Mouse (Mus musculus) midbrain, embryonic 10.5 days (tissue): ENCODE results near the gene Slc35b2. TPM values are rescaled to one million over a fixed set of nuclear protein-coding genes. Genes with fewer than 3 reads are reported as not detected.

Experiments used
- DNase-seq: peaks from one replicate; pipeline ENCODE4 v3.0.0-alpha.2; 2017; ENCODE audit warnings: low spot score
- H3K27ac ChIP-seq: fragments of 300-500 bp; sonication (generic); replicated peaks from 2 replicates; pipeline ENCODE4 v1.5.1; 2016; ENCODE audit warnings: mild to moderate bottlenecking
- H3K27me3 ChIP-seq: fragments of 300-500 bp; sonication (generic); 2 replicates; pipeline ENCODE4 v1.6.1; 2016; ENCODE audit warnings: low read depth, mild to moderate bottlenecking; ENCODE audit not compliant: poor library complexity, severe bottlenecking
- H3K36me3 ChIP-seq: fragments of 300-500 bp; sonication (generic); 2 replicates; pipeline ENCODE4 v1.6.1; 2016; ENCODE audit warnings: mild to moderate bottlenecking, moderate library complexity
- H3K4me1 ChIP-seq: fragments of 300-500 bp; sonication (generic); 2 replicates; pipeline ENCODE4 v1.6.1; 2016
- H3K4me3 ChIP-seq: fragments of 300-500 bp; sonication (generic); 2 replicates; pipeline ENCODE4 v1.5.1; 2016; ENCODE audit warnings: mild to moderate bottlenecking, moderate library complexity
- H3K9me3 ChIP-seq: fragments of 300-500 bp; sonication (generic); replicated peaks from 2 replicates; pipeline ENCODE4 v1.6.1; 2016; ENCODE audit warnings: mild to moderate bottlenecking
- WGBS: fragments of 180-500 bp; shearing (Covaris S2); methylation state at CpG from one replicate; pipeline ENCODE4 v1.1.7; 2016; 5-methylcytosine and 5-hydroxymethylcytosine counted together
- polyA plus RNA-seq: library from polyadenylated mRNA; unstranded; fragments of >200 nt; fragmentation: Nextera tagmentation; extraction: Ambion mirVana; gene quantifications from 2 replicates; pipeline ENCODE4 v1.2.1, GENCODE M21; 2016

The Slc35b2 gene
- polyA plus RNA-seq, 1 experiment from 2014 or later = 122 TPM

- DNase-seq = peak; percentile 99
- Histone ChIP-seq H3K27ac (peak within 1 kb of the TSS; percentile 98), H3K4me3 (peak within 1 kb of the TSS; percentile 92), H3K27me3 (no peaks in the 10 kb centered on the region), H3K36me3 (peaks cover 41% of the 10 kb centered on the region), H3K9me3 (no peaks in the 10 kb centered on the region), H3K4me1 (peaks cover 53% of the 10 kb centered on the region)
- 0% methylated on average over 41 of the region's 41 CpGs for WGBS
These were observed 9.6 kb downstream of the Slc35b2 start, which contains the start of gene Hsp90ab1 for GRCm38 (mm10) chr17:45573087-45573779. Gene Hsp90ab1, minus strand, starts transcription at chr17:45573271.

- Histone ChIP-seq H3K27me3 (no peaks in the 10 kb centered on the region), H3K36me3 (peaks cover 36% of the 10 kb centered on the region), H3K27ac (peak overlapping the region; percentile 98), H3K9me3 (no peaks in the 10 kb centered on the region), H3K4me1 (peaks cover 51% of the 10 kb centered on the region), H3K4me3 (peak overlapping the region; percentile 92)
- 0% methylated on average over 17 of the region's 18 CpGs for WGBS
- DNase-seq = peak; percentile 95
These were observed 10.1 kb downstream of the Slc35b2 start for GRCm38 (mm10) chr17:45573780-45574123.

- H3K27ac ChIP-seq = peak overlapping the region; percentile 98
- H3K4me3 ChIP-seq = peak overlapping the region; percentile 92
- peaks cover 47% of the 10 kb centered on the region for H3K4me1 ChIP-seq
- peak; percentile 69 for DNase-seq
- no peaks in the 10 kb centered on the region for H3K9me3 ChIP-seq
- WGBS = 3% methylated on average over 17 of the region's 17 CpGs
- H3K27me3 ChIP-seq = no peaks in the 10 kb centered on the region
- peaks cover 31% of the 10 kb centered on the region for H3K36me3 ChIP-seq
These were observed 10.6 kb downstream of the Slc35b2 start for GRCm38 (mm10) chr17:45574129-45574761.

GRCm38 (mm10) chr17:45575123-45575897, 11.6 kb downstream of the Slc35b2 start:
- WGBS = 87% methylated on average over 8 of the region's 8 CpGs
- peak overlapping the region; percentile 92; the same call in 1 of the 2 replicates for H3K4me3 ChIP-seq
- peaks cover 20% of the 10 kb centered on the region for H3K36me3 ChIP-seq
- H3K27me3 ChIP-seq = no peaks in the 10 kb centered on the region
- peak overlapping the region; percentile 98 for H3K27ac ChIP-seq
- peaks cover 39% of the 10 kb centered on the region for H3K4me1 ChIP-seq
- no peaks in the 10 kb centered on the region for H3K9me3 ChIP-seq
- no peak for DNase-seq

GRCm38 (mm10) chr17:45578242-45578641, 14.6 kb downstream of the Slc35b2 start:
- DNase-seq = no peak
- H3K4me1 ChIP-seq = peaks cover 25% of the 10 kb centered on the region
- H3K27me3 ChIP-seq = no peaks in the 10 kb centered on the region
- H3K27ac ChIP-seq = no peak overlapping the region
- 67% methylated on average over 5 of the region's 5 CpGs for WGBS
- no peak overlapping the region for H3K4me3 ChIP-seq
- no peaks in the 10 kb centered on the region for H3K9me3 ChIP-seq
- H3K36me3 ChIP-seq = no peaks in the 10 kb centered on the region

GRCm38 (mm10) chr17:45578843-45579242, 15.2 kb downstream of the Slc35b2 start:
- Histone ChIP-seq H3K4me3 (no peak overlapping the region), H3K27me3 (no peaks in the 10 kb centered on the region), H3K36me3 (no peaks in the 10 kb centered on the region), H3K9me3 (no peaks in the 10 kb centered on the region), H3K27ac (no peak overlapping the region), H3K4me1 (peaks cover 21% of the 10 kb centered on the region)
- 69% methylated on average over 7 of the region's 7 CpGs for WGBS
- DNase-seq = no peak

- Histone ChIP-seq H3K9me3 (no peaks in the 10 kb centered on the region), H3K27ac (no peak overlapping the region), H3K27me3 (no peaks in the 10 kb centered on the region), H3K4me1 (peaks cover 21% of the 10 kb centered on the region), H3K4me3 (no peak overlapping the region), H3K36me3 (no peaks in the 10 kb centered on the region)
- no peak for DNase-seq
- WGBS = 91% methylated on average over 4 of the region's 4 CpGs
These were observed 15.9 kb downstream of the Slc35b2 start for GRCm38 (mm10) chr17:45579554-45579953.

GRCm38 (mm10) chr17:45580958-45581477, 17.3 kb downstream of the Slc35b2 start:
- H3K27ac ChIP-seq = no peak overlapping the region; the same call in 1 of the 2 replicates

GRCm38 (mm10) chr17:45581567-45581983, 17.9 kb downstream of the Slc35b2 start:
- DNase-seq = peak; percentile 63
- no peak overlapping the region for H3K27ac ChIP-seq
- peaks cover 8% of the 10 kb centered on the region for H3K36me3 ChIP-seq
- 25% methylated on average over 2 of the region's 2 CpGs for WGBS
- H3K4me3 ChIP-seq = no peak overlapping the region
- peaks cover 31% of the 10 kb centered on the region for H3K4me1 ChIP-seq
- H3K9me3 ChIP-seq = peaks cover 3% of the 10 kb centered on the region; the same call in 1 of the 2 replicates
- no peaks in the 10 kb centered on the region for H3K27me3 ChIP-seq

More at GRCm38 (mm10) chr17:45580958-45581477, 17.3 kb downstream of the Slc35b2 start:
- no peaks in the 10 kb centered on the region for H3K9me3 ChIP-seq
- H3K4me3 ChIP-seq = no peak overlapping the region
- H3K36me3 ChIP-seq = peaks cover 3% of the 10 kb centered on the region; the same call in 1 of the 2 replicates
- DNase-seq = no peak
- no peaks in the 10 kb centered on the region for H3K27me3 ChIP-seq
- WGBS = 51% methylated on average over 12 of the region's 12 CpGs
- peaks cover 28% of the 10 kb centered on the region for H3K4me1 ChIP-seq

GRCm38 (mm10) chr17:45582188-45582587, 18.5 kb downstream of the Slc35b2 start:
- Histone ChIP-seq H3K9me3 (peaks cover 8% of the 10 kb centered on the region; the same call in 1 of the 2 replicates), H3K4me1 (peaks cover 31% of the 10 kb centered on the region), H3K27ac (no peak overlapping the region), H3K4me3 (no peak overlapping the region), H3K36me3 (peaks cover 15% of the 10 kb centered on the region), H3K27me3 (no peaks in the 10 kb centered on the region)
- 92% methylated on average over 6 of the region's 6 CpGs for WGBS
- DNase-seq = no peak

- H3K4me1 ChIP-seq = peaks cover 31% of the 10 kb centered on the region
- WGBS = 67% methylated on average over 6 of the region's 6 CpGs
- H3K4me3 ChIP-seq = no peak overlapping the region
- H3K27ac ChIP-seq = no peak overlapping the region
- H3K36me3 ChIP-seq = peaks cover 19% of the 10 kb centered on the region
- H3K27me3 ChIP-seq = no peaks in the 10 kb centered on the region
- no peak for DNase-seq
- peaks cover 8% of the 10 kb centered on the region; the same call in 1 of the 2 replicates for H3K9me3 ChIP-seq
These were observed 19.2 kb downstream of the Slc35b2 start for GRCm38 (mm10) chr17:45582715-45583355.
